Mouse (Mus musculus) ES-E14 (cell line): Measurements from ENCODE around the gene Mafg. TPM values are rescaled to one million over a fixed set of nuclear protein-coding genes. Genes with fewer than 3 reads are reported as not detected.
A peak's percentile ranks its signal among the peaks of the same experiment; 100 is the strongest.

Experiments
- DNase-seq: peaks from one replicate; pipeline ENCODE4 v3.0.0-alpha.2; 2013; ENCODE audit warnings: low read depth, low spot score
- H3K27ac ChIP-seq: 2 replicates; pipeline ENCODE4 v1.5.1; 2012; ENCODE audit warnings: low read depth, mild to moderate bottlenecking, low read length, moderate library complexity, mixed read lengths; ENCODE audit not compliant: poor library complexity, insufficient read depth, severe bottlenecking
- H3K36me3 ChIP-seq: 2 replicates; pipeline ENCODE4 v1.6.1; 2012; ENCODE audit warnings: mild to moderate bottlenecking, low read length, moderate library complexity, mixed read lengths; ENCODE audit not compliant: control insufficient read depth, poor library complexity, insufficient read depth, severe bottlenecking
- H3K4me1 ChIP-seq, 2 experiments: fragments of 150-350 bp in 1 of 2; sonication (generic) in 1 of 2; 2 replicates each; pipeline ENCODE4 v1.6.1; 2012; ENCODE audit warnings: low read length in 2 of 2, mild to moderate bottlenecking in 1 of 2, mixed read lengths in 1 of 2; ENCODE audit not compliant: control insufficient read depth in 2 of 2, insufficient read depth in 2 of 2, poor library complexity in 1 of 2
- H3K4me3 ChIP-seq, 2 experiments: fragments of 150-350 bp in 1 of 2; sonication (generic) in 1 of 2; 2 replicates each; pipeline ENCODE4 v1.5.1; 2012; ENCODE audit warnings: low read length in 2 of 2, low read depth in 1 of 2, mild to moderate bottlenecking in 1 of 2, mixed read lengths in 1 of 2; ENCODE audit not compliant: insufficient read depth in 1 of 2, poor library complexity in 1 of 2, severe bottlenecking in 1 of 2
- H3K9ac ChIP-seq: 2 replicates; pipeline ENCODE4 v1.6.1; 2012; ENCODE audit warnings: low read depth, mild to moderate bottlenecking, low read length, mixed read lengths; ENCODE audit not compliant: poor library complexity, insufficient read depth, severe bottlenecking
- H3K9me3 ChIP-seq: fragments of 150-350 bp; sonication (generic); 2 replicates; pipeline ENCODE4 v1.6.1; 2012; ENCODE audit warnings: low read depth, mild to moderate bottlenecking, low read length; ENCODE audit not compliant: control insufficient read depth, insufficient read depth
- CHD2 ChIP-seq: IDR thresholded peaks from 2 replicates; pipeline ENCODE4 v1.6.1; 2014; ENCODE audit warnings: mild to moderate bottlenecking, low read depth, low read length, inconsistent platforms
- HCFC1 ChIP-seq: IDR thresholded peaks from 2 replicates; pipeline ENCODE4 v1.6.1; 2012; ENCODE audit warnings: low read length, inconsistent platforms, borderline replicate concordance; ENCODE audit not compliant: insufficient read depth
- MAFK ChIP-seq: IDR thresholded peaks from 2 replicates; pipeline ENCODE4 v1.6.1; 2014; ENCODE audit warnings: mild to moderate bottlenecking, low read depth, low read length, inconsistent platforms; ENCODE audit not compliant: insufficient read depth
- ZC3H11A ChIP-seq: IDR thresholded peaks from 2 replicates; pipeline ENCODE4 v1.6.1; 2012; ENCODE audit warnings: low read depth, mild to moderate bottlenecking, inconsistent platforms, low read length, borderline replicate concordance
- ZNF384 ChIP-seq: IDR thresholded peaks from 2 replicates; pipeline ENCODE4 v1.6.1; 2012; ENCODE audit warnings: low read depth, low read length, inconsistent platforms
- in situ Hi-C, 2 experiments: fragments of 600-800 bp; cut with MboI; formaldehyde crosslinking; loops; one replicate each; pipeline ENCODE4 v1.15.1; 2025; ENCODE audit warnings: low sequenced_read_pairs in 2 of 2, inconsistent platforms in 1 of 2; ENCODE audit not compliant: unreplicated experiment in 2 of 2
- total RNA-seq: library from RNA; depleted of rRNA; stranded (reverse); fragments of 300-350 nt; gene quantifications from 2 replicates; pipeline ENCODE4 v1.2.3, GENCODE M21; 2012

Gene Mafg
- total RNA-seq, 1 experiment = 42.6 TPM

DNA sequence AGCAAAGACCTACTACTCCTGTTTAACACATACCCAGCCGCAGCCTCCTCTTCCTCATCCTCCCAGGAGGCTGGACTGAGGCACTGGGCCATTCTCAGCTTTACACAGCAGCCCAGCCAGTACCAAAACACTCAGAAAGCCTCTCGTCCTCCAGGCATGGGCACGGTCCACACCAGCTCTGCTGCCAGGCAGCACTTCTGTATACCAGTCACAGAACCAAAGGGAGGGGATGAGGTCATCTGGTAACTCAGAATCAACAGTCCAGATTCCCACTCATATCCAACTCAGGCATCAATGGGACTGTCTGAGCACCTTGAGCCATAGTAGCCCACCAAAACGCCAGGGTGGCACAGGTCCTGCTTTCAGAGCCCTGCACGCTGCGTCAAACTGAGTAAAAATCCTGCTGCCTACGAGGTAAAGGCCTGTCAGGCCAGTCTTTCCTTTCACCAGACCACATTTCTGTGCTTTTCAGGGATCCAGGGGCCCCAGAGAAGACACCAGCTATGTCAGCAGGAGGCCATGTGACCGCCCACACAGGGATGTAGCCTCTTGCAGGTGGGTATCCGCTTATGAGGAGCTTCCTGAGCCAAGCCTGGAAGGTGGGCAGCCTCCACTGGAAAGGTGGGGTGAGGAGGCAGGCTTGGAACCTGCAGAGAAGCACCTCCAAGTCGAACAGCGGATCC, 6.5 kb downstream of the Mafg start:
- no peak overlapping the region for H3K27ac ChIP-seq
- DNase-seq = no peak
- TF ChIP-seq HCFC1 (no peak), ZC3H11A (no peak), CHD2 (no peak), ZNF384 (no peak), MAFK (no peak)
- H3K4me3 ChIP-seq = no peak overlapping the region
- in situ Hi-C loops = no loop called here
- H3K4me1 ChIP-seq = peaks cover 2 to 31% of the 10 kb centered on the region in 2 experiments; a peak in 3 of 4 replicates
- H3K9me3 ChIP-seq = no peaks in the 10 kb centered on the region
- peaks cover 23% of the 10 kb centered on the region for H3K36me3 ChIP-seq
- H3K9ac ChIP-seq = no peak overlapping the region

DNA sequence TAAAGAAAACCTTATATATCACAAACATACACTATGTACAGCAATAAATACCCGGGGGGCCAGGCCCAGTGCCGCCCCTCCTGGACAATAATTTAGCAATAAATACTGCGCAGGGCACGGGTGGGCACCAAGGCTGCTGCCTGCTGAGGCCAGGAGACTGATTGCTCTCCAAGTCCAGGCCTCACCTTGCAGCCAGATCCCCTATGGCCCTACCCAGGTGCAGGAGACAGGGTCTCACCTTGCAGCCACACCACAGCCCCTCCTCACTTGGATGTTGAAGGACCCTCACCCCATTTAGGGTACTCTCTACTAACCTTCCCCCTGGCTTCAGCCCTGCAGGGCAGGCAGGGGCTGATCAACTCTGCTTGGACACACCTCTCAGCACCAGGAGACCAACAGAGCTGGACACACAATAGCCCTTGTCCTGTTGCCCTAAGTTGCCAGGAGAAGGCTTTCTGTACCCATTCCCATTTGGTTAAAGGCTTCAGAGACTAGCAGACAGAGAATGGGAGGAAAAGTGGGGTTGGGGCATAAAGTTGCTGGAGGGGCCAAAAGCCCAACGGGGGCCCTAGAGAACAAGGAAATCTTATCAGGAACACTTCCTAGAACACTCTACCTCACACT, 8.1 kb downstream of the Mafg start, which contains the start of gene Sirt7:
TSS of gene Sirt7 (minus strand) at position 89 of the 624 bp plus-strand sequence.
- H3K4me3 ChIP-seq = peak within 1 kb of the TSS; percentile 82 to 84
- 0 out of 2 replicates have a peak within 1 kb of the TSS, but pooled peaks have one; percentile 9 for H3K27ac ChIP-seq
- in situ Hi-C loops = no loop called here
- H3K9me3 ChIP-seq = no peaks in the 10 kb centered on the region
- H3K4me1 ChIP-seq = peaks cover 2 to 28% of the 10 kb centered on the region in 2 experiments; a peak in 1 of 4 replicates
- DNase-seq = no peak
- peaks cover 28% of the 10 kb centered on the region for H3K36me3 ChIP-seq
- peak within 1 kb of the TSS; percentile 67 for H3K9ac ChIP-seq
- TF ChIP-seq ZNF384 (no peak), HCFC1 (no peak), CHD2 (no peak), ZC3H11A (no peak), MAFK (no peak)

DNA sequence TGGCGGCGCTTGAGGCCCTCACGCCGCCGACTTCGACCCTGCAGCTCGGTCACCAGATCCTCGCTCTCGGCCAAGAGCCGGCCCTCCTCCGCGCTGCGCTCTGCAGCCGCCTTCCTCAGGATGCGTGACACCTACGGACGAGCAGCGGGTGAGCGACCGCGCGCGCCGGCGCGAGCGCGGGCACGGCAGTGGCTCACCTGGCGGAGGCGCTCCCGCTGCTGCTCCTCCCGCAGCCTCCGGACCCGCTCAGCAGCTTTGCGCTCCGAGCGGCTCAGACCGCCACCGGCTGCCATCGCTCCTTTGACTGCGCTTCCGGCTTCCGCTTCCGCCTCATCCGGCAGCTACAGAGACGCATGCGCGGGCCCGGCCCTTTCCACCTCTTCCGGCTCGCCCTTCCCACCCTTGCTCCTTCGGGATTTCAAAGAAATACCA, 8.7 kb downstream of the Mafg start:
- H3K9me3 ChIP-seq = no peaks in the 10 kb centered on the region
- H3K27ac ChIP-seq = 0 out of 2 replicates have a peak overlapping the region, but pooled peaks have one; percentile 9
- TF ChIP-seq ZNF384 = no peak
- no peak for TF ChIP-seq ZC3H11A
- H3K9ac ChIP-seq = peak overlapping the region; percentile 67
- in situ Hi-C loops = no loop called here
- no peak for DNase-seq
- H3K4me1 ChIP-seq = peaks cover 0 to 30% of the 10 kb centered on the region in 2 experiments; a peak in 1 of 4 replicates
- peaks cover 32% of the 10 kb centered on the region for H3K36me3 ChIP-seq
- peak overlapping the region; percentile 82 to 84 for H3K4me3 ChIP-seq

DNA sequence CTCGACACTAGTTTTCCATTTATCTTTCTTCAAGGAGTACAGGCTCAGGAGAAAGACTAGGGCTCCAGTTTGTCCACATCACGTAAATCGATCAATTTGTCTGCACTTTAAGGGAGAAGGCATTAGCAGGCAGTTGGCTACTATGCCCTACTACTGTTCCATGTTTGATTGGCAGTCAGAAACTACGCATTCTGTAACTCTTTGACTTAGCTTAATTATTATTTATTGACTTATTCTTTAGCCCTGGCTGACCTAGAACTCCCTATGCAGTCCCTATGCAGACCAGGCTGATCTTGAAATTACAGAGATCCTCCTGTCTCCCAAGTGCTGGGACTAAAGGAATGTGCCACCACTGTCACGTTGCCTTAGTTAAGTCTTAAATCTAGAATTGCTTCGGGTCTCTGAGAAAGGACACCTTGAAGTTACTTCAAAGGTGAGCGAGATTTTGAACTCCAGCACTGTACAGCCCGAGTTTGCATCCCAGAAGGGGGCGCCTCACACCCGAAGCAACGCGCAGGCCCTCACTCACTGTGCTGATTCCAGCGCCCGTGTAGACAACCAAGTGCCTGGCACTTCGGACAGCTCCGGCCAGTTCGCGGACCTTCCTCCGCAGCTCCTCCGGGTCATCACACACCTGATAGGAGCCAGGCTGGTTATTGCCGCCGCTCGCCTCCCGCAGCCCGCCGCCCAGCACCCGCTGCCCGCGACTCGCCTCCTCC, 9.3 kb downstream of the Mafg start:
- in situ Hi-C loops = no loop called here
- H3K27ac ChIP-seq = 0 out of 2 replicates have a peak overlapping the region, but pooled peaks have one; percentile 9

More for the DNA sequence above, 9.3 kb downstream of the Mafg start:
- Histone ChIP-seq H3K36me3 (peaks cover 27% of the 10 kb centered on the region), H3K9me3 (no peaks in the 10 kb centered on the region), H3K4me1 (peaks cover 0 to 27% of the 10 kb centered on the region in 2 experiments; a peak in 1 of 4 replicates), H3K4me3 (peak overlapping the region; percentile 82 to 84), H3K9ac (peak overlapping the region; percentile 67)
- no peak for DNase-seq
- TF ChIP-seq CHD2 (no peak), HCFC1 (no peak), ZNF384 (no peak), MAFK (no peak), ZC3H11A (no peak)
